Mouse (Mus musculus) lung, embryonic 16.5 days (tissue): ENCODE results near the gene Adam12. TPM values are rescaled to one million over a fixed set of nuclear protein-coding genes. Genes with fewer than 3 reads are reported as not detected.
A peak's percentile ranks its signal among the peaks of the same experiment; 100 is the strongest.

ENCODE experiments used
- ATAC-seq: fragments of 200-750 bp; cut with Nextera tagmentation; 2 replicates; pipeline ENCODE4 v1.8.0; 2017; ENCODE audit warnings: low read depth, mild to moderate bottlenecking, moderate library complexity
- H3K27ac ChIP-seq: fragments of 300-500 bp; sonication (generic); 2 replicates; pipeline ENCODE4 v1.5.1; 2014; ENCODE audit warnings: mild to moderate bottlenecking, control low read depth, low read length
- H3K27me3 ChIP-seq: fragments of 300-500 bp; sonication (generic); 2 replicates; pipeline ENCODE4 v1.6.1; 2014; ENCODE audit warnings: low read depth, low read length, mixed read lengths; ENCODE audit not compliant: control insufficient read depth, insufficient read depth
- H3K36me3 ChIP-seq: fragments of 300-500 bp; sonication (generic); 2 replicates; pipeline ENCODE4 v1.6.1; 2014; ENCODE audit warnings: low read length; ENCODE audit not compliant: control insufficient read depth, insufficient read depth
- H3K4me1 ChIP-seq: fragments of 300-500 bp; sonication (generic); replicated peaks from 2 replicates; pipeline ENCODE4 v1.6.1; 2014; ENCODE audit warnings: low read length, mixed read lengths; ENCODE audit not compliant: control insufficient read depth, insufficient read depth
- H3K4me2 ChIP-seq: fragments of 300-500 bp; sonication (generic); 2 replicates; pipeline ENCODE4 v1.6.1; 2014; ENCODE audit warnings: low read depth, low read length, control low read depth
- H3K4me3 ChIP-seq: fragments of 300-500 bp; sonication (generic); 2 replicates; pipeline ENCODE4 v1.5.1; 2014; ENCODE audit warnings: mild to moderate bottlenecking, low read length, control low read depth
- H3K9ac ChIP-seq: fragments of 300-500 bp; sonication (generic); 2 replicates; pipeline ENCODE4 v1.6.1; 2014; ENCODE audit warnings: low read length, control low read depth
- H3K9me3 ChIP-seq: fragments of 300-500 bp; sonication (generic); 2 replicates; pipeline ENCODE4 v1.6.1; 2016; ENCODE audit warnings: low read length; ENCODE audit not compliant: control insufficient read depth
- WGBS: fragments of 180-500 bp; shearing (Covaris S2); extraction: QIAGEN DNeasy Blood & Tissue Kit; methylation state at CpG from one replicate; pipeline ENCODE4 v1.1.7; 2014; 5-methylcytosine and 5-hydroxymethylcytosine counted together
- polyA plus RNA-seq: library from polyadenylated mRNA; unstranded; fragments of >200 nt; fragmentation: Nextera tagmentation; extraction: Ambion mirVana; gene quantifications from 2 replicates; pipeline ENCODE4 v1.2.1, GENCODE M21; 2015

Adam12 gene
- polyA plus RNA-seq, 1 experiment from 2014 or later, result 15.3 TPM

DNA sequence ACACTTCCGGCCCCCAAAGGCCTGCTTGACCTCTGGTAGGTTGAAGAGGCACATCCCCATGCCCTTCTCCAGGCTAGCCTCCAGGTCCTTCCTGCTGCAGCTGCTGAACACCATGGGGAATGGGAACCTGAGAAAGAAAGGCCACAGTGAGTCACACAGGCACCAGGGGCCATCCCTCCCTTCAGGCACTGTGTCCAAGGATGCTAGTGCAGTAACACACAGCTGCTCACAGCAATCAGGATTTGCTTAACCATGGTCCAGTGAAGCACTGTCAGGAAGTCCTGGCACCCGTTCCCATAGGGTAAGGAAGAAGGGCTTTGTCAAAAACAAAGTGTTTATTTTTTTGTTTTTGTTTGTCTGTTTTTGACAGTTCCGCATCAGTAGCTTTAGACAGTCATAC is 294.5 kb downstream of the Adam12 start:
- Histone ChIP-seq H3K36me3 (peaks cover 11% of the 10 kb centered on the region; the same call in 1 of the 2 replicates), H3K9ac (no peak overlapping the region), H3K9me3 (no peaks in the 10 kb centered on the region), H3K4me1 (peaks cover 22% of the 10 kb centered on the region; the same call in 1 of the 2 replicates), H3K27me3 (no peaks in the 10 kb centered on the region), H3K4me2 (no peak overlapping the region), H3K27ac (no peak overlapping the region), H3K4me3 (no peak overlapping the region)
- 87% methylated on average over 3 of the region's 3 CpGs for WGBS
- ATAC-seq, result no peak

DNA sequence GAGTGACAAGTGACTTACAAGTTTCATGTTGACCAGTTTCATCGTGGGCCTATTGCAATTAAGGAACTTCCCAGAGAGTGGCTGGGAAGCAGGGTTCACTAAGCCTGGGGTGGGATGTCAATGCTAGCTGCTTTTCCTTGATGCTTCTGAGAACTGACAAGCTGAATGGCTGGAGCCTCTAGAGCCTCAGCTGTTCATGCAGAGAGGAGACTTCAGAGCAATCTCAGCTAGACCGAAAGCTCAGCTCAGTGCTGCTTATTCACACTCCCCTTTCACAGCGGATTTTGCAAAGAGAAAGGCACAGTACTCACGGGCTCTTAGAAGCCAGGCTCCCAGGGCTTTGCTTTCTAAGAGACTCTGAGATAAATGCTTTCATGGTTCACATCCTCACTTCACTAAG is 295.6 kb downstream of the Adam12 start:
- Histone ChIP-seq H3K4me1 (peaks cover 23% of the 10 kb centered on the region; the same call in 1 of the 2 replicates), H3K36me3 (peaks cover 11% of the 10 kb centered on the region; the same call in 1 of the 2 replicates), H3K9me3 (no peaks in the 10 kb centered on the region), H3K4me3 (no peak overlapping the region), H3K4me2 (no peak overlapping the region), H3K27me3 (no peaks in the 10 kb centered on the region), H3K9ac (no peak overlapping the region), H3K27ac (no peak overlapping the region)
- no peak for ATAC-seq
- 70% methylated on average over 4 of the region's 4 CpGs for WGBS

DNA sequence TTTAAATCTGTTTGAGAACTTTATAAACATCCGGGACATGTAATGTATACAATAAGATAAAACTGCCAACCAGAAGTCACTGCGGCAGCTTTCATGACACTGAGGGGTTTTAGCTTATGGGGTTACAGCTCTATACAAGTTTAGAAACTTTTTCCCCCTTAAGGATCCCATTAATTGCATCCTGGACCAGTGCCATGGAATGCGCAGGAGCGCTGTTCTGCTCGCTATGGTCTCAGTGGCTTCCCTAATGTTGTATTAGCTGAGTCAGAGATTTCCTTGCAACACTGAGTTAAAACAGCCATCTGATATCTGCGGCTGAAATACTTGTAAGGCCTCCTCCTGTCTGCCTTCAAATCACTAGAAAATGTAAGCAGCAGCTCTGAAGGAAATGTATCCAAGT is 298.6 kb downstream of the Adam12 start:
- H3K4me2 ChIP-seq, result no peak overlapping the region
- peak overlapping the region; percentile 84 for H3K27ac ChIP-seq
- 14% methylated on average over 6 of the region's 6 CpGs for WGBS
- H3K36me3 ChIP-seq, result peaks cover 17% of the 10 kb centered on the region
- H3K27me3 ChIP-seq, result no peaks in the 10 kb centered on the region
- no peak overlapping the region for H3K4me3 ChIP-seq
- peak; percentile 95 for ATAC-seq
- H3K4me1 ChIP-seq, result peaks cover 23% of the 10 kb centered on the region; the same call in 1 of the 2 replicates
- H3K9ac ChIP-seq, result no peak overlapping the region
- no peaks in the 10 kb centered on the region for H3K9me3 ChIP-seq

DNA sequence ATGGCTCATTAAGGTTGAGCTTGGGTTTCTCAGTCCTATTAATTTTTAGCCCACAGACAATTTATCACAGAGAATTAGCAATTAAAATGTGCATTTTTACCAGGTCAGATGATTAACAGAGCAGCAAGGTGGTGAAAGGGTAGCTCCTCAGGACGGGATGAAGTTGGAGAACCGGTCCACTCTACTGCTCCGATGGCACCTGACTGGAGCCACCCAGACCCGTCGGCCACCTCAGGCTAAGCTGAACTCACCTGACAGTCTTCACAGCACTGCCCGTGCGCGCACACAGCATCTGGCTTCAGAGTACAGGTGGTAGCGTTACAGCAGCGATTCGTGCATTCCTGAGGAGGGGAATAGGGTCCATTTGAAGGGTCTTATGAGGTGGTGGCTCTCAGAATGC is 300.5 kb downstream of the Adam12 start:
- Histone ChIP-seq H3K9ac (no peak overlapping the region), H3K4me1 (peaks cover 23% of the 10 kb centered on the region; the same call in 1 of the 2 replicates), H3K27ac (no peak overlapping the region), H3K27me3 (no peaks in the 10 kb centered on the region), H3K4me3 (no peak overlapping the region), H3K9me3 (no peaks in the 10 kb centered on the region), H3K4me2 (no peak overlapping the region), H3K36me3 (peaks cover 20% of the 10 kb centered on the region)
- 87% methylated on average over 11 of the region's 11 CpGs for WGBS
- ATAC-seq, result no peak

DNA sequence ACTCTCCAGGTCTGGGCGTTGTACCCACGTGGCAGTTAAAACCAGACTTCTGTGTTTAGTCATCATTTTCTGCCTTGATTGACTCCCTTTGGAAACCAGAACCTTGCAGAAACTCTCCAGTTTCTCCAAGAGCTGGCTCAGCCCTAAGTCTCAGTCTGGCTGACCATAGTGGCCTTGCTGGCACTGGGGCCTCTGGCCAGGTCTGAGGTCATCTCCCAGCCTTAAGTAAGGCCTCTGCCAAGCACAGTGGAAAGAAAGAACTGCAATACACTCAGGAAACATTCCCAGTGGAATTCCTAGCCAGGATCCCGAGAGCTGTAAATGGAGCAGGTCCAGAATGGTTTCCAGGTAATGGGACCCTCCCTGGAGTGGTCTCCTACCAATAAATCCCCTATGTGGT is 303.0 kb downstream of the Adam12 start:
- ATAC-seq, result no peak

DNA sequence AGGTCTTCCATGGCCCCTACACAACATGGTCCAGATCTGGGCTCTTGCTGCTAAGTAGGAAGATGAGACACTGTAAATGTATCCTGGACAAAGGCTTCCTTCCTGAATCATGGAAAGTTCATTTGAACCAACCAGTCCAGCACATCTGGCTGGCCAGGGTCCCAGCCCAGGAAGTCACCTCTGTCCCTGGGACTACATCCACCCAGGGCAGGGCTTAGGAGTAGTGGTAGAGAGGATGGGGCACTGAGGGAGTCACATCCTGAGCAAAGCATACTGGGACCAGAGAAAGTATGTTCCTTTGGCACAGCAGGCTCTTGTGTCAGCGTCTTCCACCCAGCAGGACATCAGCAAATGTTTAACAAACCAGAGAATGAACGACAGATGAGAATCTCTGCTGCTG is 306.2 kb downstream of the Adam12 start:
- Histone ChIP-seq H3K9ac (no peak overlapping the region), H3K4me3 (no peak overlapping the region), H3K9me3 (no peaks in the 10 kb centered on the region), H3K27ac (no peak overlapping the region), H3K4me2 (no peak overlapping the region), H3K4me1 (peaks cover 3% of the 10 kb centered on the region; the same call in 1 of the 2 replicates), H3K36me3 (peaks cover 11% of the 10 kb centered on the region), H3K27me3 (no peaks in the 10 kb centered on the region)
- 45% methylated on average over 2 of the region's 2 CpGs for WGBS
- no peak for ATAC-seq

More for the DNA sequence above, 303.0 kb downstream of the Adam12 start:
- WGBS, result 89% methylated on average over 3 of the region's 3 CpGs
- H3K36me3 ChIP-seq, result peaks cover 11% of the 10 kb centered on the region
- H3K27ac ChIP-seq, result no peak overlapping the region
- H3K27me3 ChIP-seq, result no peaks in the 10 kb centered on the region
- H3K4me1 ChIP-seq, result peaks cover 14% of the 10 kb centered on the region; the same call in 1 of the 2 replicates
- H3K4me3 ChIP-seq, result no peak overlapping the region
- no peak overlapping the region for H3K4me2 ChIP-seq
- no peaks in the 10 kb centered on the region for H3K9me3 ChIP-seq
- no peak overlapping the region for H3K9ac ChIP-seq

DNA sequence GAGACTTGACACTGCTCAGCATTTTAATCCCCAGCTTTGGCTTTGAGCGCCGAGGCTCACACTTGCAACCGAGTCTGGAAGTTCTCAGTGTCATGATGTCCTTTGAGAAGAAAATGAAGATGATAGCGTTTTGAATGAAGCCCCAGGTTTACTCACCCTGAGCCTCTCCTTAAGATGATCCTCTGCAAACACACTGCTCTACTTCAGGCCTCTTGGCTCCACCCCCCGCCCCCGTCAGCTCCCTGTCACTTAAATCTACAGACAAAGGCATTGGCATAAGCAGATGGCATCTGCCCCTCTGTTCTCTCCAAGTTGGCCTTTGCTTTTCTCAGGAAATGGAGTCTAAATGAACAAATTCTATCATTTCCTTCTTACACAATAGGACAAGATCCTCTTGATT is 308.0 kb downstream of the Adam12 start:
- Histone ChIP-seq H3K9ac (no peak overlapping the region), H3K27me3 (no peaks in the 10 kb centered on the region), H3K4me2 (no peak overlapping the region), H3K4me1 (peaks cover 11% of the 10 kb centered on the region), H3K9me3 (no peaks in the 10 kb centered on the region), H3K27ac (no peak overlapping the region), H3K4me3 (no peak overlapping the region), H3K36me3 (peaks cover 3% of the 10 kb centered on the region; the same call in 1 of the 2 replicates)
- no peak for ATAC-seq
- 37% methylated on average over 6 of the region's 6 CpGs for WGBS

DNA sequence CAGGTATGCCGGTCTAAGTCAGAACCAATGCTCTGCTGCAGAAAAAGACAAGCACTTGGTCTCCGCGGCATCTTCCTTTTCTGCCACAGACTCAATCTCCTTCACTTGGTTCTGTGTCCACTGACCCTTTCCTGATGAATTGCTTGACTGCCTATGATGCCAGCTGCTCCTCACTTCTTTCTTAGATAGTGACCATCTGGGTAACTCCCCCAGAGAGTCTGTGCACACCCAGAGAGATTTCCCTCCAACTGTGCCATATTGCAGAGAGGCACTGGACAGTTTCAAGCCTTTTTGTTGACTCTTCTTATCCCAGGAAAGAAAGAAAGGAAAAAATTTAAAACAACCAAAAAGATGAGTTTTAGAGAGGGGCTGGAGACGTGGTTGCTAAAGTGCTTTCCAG is 310.7 kb downstream of the Adam12 start:
- 95% methylated on average over 4 of the region's 4 CpGs for WGBS
- Histone ChIP-seq H3K9ac (no peak overlapping the region), H3K9me3 (no peaks in the 10 kb centered on the region), H3K27ac (no peak overlapping the region), H3K4me2 (no peak overlapping the region), H3K36me3 (no peaks in the 10 kb centered on the region), H3K27me3 (no peaks in the 10 kb centered on the region), H3K4me1 (peaks cover 11% of the 10 kb centered on the region), H3K4me3 (no peak overlapping the region)
- no peak for ATAC-seq

DNA sequence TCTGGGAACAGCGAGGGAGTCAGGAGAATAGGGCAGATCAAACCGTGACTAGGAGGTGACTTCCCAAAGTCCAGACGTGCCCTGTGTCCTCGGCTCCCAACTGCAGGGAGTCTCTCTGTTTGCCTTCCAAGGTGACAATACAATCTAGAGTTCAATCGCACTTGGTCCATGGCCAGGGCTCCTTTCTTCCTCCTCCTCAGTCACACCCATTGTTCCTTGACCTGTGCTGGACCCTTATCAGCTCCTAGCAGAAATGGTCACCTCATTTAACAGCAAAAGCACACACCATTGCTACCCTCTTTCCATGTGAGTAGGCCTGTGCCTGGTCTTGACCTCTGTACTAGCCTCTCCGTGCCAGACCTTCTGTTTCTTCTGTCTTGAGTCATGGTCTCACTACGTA is 311.2 kb downstream of the Adam12 start:
- Histone ChIP-seq H3K36me3 (0 out of 2 replicates have a peak, but pooled peaks cover under 1% of the 10 kb centered on the region), H3K4me1 (peaks cover 11% of the 10 kb centered on the region), H3K9ac (no peak overlapping the region), H3K4me3 (no peak overlapping the region), H3K9me3 (no peaks in the 10 kb centered on the region), H3K4me2 (no peak overlapping the region), H3K27ac (no peak overlapping the region), H3K27me3 (no peaks in the 10 kb centered on the region)
- 57% methylated on average over 7 of the region's 7 CpGs for WGBS
- ATAC-seq, result no peak

DNA sequence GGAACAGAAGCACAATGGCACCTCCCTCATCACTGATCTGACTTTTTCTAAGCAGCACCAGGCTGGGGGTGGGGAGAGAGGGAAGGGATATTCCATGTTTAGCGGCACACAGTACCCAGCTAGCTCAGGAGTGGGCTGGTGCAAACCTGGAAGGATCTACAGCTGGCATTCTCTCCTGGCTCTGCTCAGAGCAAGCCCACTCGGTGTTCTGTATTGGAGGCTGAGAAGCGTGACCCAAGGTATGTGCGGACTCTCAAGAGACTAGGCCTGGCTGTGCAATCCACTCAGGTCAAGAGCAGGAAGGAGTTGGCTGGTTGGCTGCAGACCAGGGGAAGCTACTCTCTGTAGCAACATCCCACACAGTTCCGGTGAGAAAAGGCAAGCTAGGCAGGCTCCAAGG is 312.0 kb downstream of the Adam12 start:
- H3K27me3 ChIP-seq, result no peaks in the 10 kb centered on the region
- no peak overlapping the region for H3K9ac ChIP-seq
- 58% methylated on average over 5 of the region's 5 CpGs for WGBS
- H3K4me1 ChIP-seq, result peaks cover 11% of the 10 kb centered on the region
- H3K36me3 ChIP-seq, result 0 out of 2 replicates have a peak, but pooled peaks cover 4% of the 10 kb centered on the region
- H3K4me3 ChIP-seq, result no peak overlapping the region
- H3K9me3 ChIP-seq, result no peaks in the 10 kb centered on the region
- H3K4me2 ChIP-seq, result no peak overlapping the region
- ATAC-seq, result peak; percentile 84
- peak overlapping the region; percentile 32; the same call in 1 of the 2 replicates for H3K27ac ChIP-seq
